Mouse (Mus musculus) frontal cortex, adult (tissue): ENCODE results near the gene Maml2.

Experiments
- ATAC-seq: cut with Nextera tagmentation; 2 replicates; pipeline ENCODE4 v1.9.2; 2017; ENCODE audit warnings: mild to moderate bottlenecking, moderate library complexity, mixed read lengths; ENCODE audit not compliant: low TSS enrichment

Maml2 gene

GRCm38 (mm10) chr9:13297668-13298512 is at the start of gene Maml2:
Gene Maml2 (plus strand): TSS chr9:13297957.
- ATAC-seq = 0 out of 2 replicates have a peak, but pooled peaks have one; percentile 13

GRCm38 (mm10) chr9:13248104-13248503 is 49.7 kb upstream of the Maml2 start:
- no peak for ATAC-seq

- no peak for ATAC-seq
Measured at GRCm38 (mm10) chr9:13251251-13251650, 46.5 kb upstream of the Maml2 start.

- ATAC-seq = no peak
Measured at GRCm38 (mm10) chr9:13256726-13257125, 41.0 kb upstream of the Maml2 start.

GRCm38 (mm10) chr9:13258173-13258572 is 39.6 kb upstream of the Maml2 start:
- ATAC-seq = no peak

GRCm38 (mm10) chr9:13260980-13261379 is 36.8 kb upstream of the Maml2 start:
- no peak for ATAC-seq

- no peak for ATAC-seq
Measured at GRCm38 (mm10) chr9:13273219-13273618, 24.5 kb upstream of the Maml2 start.

GRCm38 (mm10) chr9:13287482-13287881 is 10.3 kb upstream of the Maml2 start:
- ATAC-seq = no peak

- peak; percentile 98 for ATAC-seq
Measured at GRCm38 (mm10) chr9:13296274-13297121, 1.3 kb upstream of the Maml2 start.

GRCm38 (mm10) chr9:13297122-13297667 is 562 bp upstream of the Maml2 start:
- ATAC-seq = no peak

GRCm38 (mm10) chr9:13298513-13298878 is 739 bp downstream of the Maml2 start:
- no peak for ATAC-seq

- no peak for ATAC-seq
Measured at GRCm38 (mm10) chr9:13299190-13299589, 1.4 kb downstream of the Maml2 start.

- no peak for ATAC-seq
Measured at GRCm38 (mm10) chr9:13300041-13300441, 2.3 kb downstream of the Maml2 start.

GRCm38 (mm10) chr9:13300891-13301782 is 3.4 kb downstream of the Maml2 start:
- no peak for ATAC-seq

- ATAC-seq = no peak
Measured at GRCm38 (mm10) chr9:13302183-13302825, 4.5 kb downstream of the Maml2 start.

- ATAC-seq = no peak
Measured at GRCm38 (mm10) chr9:13303099-13303771, 5.5 kb downstream of the Maml2 start.

GRCm38 (mm10) chr9:13303976-13304375 is 6.2 kb downstream of the Maml2 start:
- ATAC-seq = no peak

- no peak for ATAC-seq
Measured at GRCm38 (mm10) chr9:13306471-13306870, 8.7 kb downstream of the Maml2 start.

GRCm38 (mm10) chr9:13307226-13307625 is 9.5 kb downstream of the Maml2 start:
- no peak for ATAC-seq

GRCm38 (mm10) chr9:13308718-13309117 is 11.0 kb downstream of the Maml2 start:
- ATAC-seq = no peak
